Mouse (Mus musculus) hindbrain, embryonic 14.5 days (tissue): ENCODE results near the gene Soat2. TPM values are rescaled to one million over a fixed set of nuclear protein-coding genes. Genes with fewer than 3 reads are reported as not detected.

ENCODE experiments used
- ATAC-seq: fragments of 200-750 bp; cut with Nextera tagmentation; 2 replicates; pipeline ENCODE4 v1.8.0; 2017; ENCODE audit warnings: moderate number of reproducible peaks, mild to moderate bottlenecking, moderate TSS enrichment, moderate library complexity; ENCODE audit not compliant: low FRiP score
- DNase-seq: peaks from one replicate; pipeline ENCODE4 v3.0.0-alpha.2; 2015; ENCODE audit warnings: low spot score
- H3K27ac ChIP-seq: fragments of 300-500 bp; sonication (generic); 2 replicates; pipeline ENCODE4 v1.5.1; 2014; ENCODE audit warnings: mild to moderate bottlenecking, moderate library complexity
- H3K27me3 ChIP-seq: fragments of 300-500 bp; sonication (generic); 2 replicates; pipeline ENCODE4 v1.6.1; 2014; ENCODE audit warnings: mild to moderate bottlenecking, low read length, mixed read lengths; ENCODE audit not compliant: control insufficient read depth, insufficient read depth
- H3K36me3 ChIP-seq: fragments of 300-500 bp; sonication (generic); replicated peaks from 2 replicates; pipeline ENCODE4 v1.6.1; 2014; ENCODE audit not compliant: control insufficient read depth, insufficient read depth
- H3K4me1 ChIP-seq: fragments of 300-500 bp; sonication (generic); replicated peaks from 2 replicates; pipeline ENCODE4 v1.6.1; 2014; ENCODE audit warnings: antibody characterized with exemption, low read length, mixed read lengths; ENCODE audit not compliant: control insufficient read depth, insufficient read depth
- H3K4me2 ChIP-seq: fragments of 300-500 bp; sonication (generic); replicated peaks from 2 replicates; pipeline ENCODE4 v1.6.1; 2014; ENCODE audit warnings: mild to moderate bottlenecking, moderate library complexity
- H3K4me3 ChIP-seq: fragments of 300-500 bp; sonication (generic); replicated peaks from 2 replicates; pipeline ENCODE4 v1.5.1; 2014; ENCODE audit warnings: mild to moderate bottlenecking, low read length
- H3K9ac ChIP-seq: fragments of 300-500 bp; sonication (generic); 2 replicates; pipeline ENCODE4 v1.6.1; 2014
- H3K9me3 ChIP-seq: fragments of 300-500 bp; sonication (generic); 2 replicates; pipeline ENCODE4 v1.6.1; 2016; ENCODE audit warnings: low read length; ENCODE audit not compliant: control insufficient read depth
- WGBS: fragments of 180-500 bp; shearing (Covaris S2); extraction: QIAGEN DNeasy Blood & Tissue Kit; methylation state at CpG from one replicate; pipeline ENCODE4 v1.1.7; 2014; 5-methylcytosine and 5-hydroxymethylcytosine counted together
- polyA plus RNA-seq: library from polyadenylated mRNA; unstranded; fragments of >200 nt; fragmentation: Nextera tagmentation; extraction: Ambion mirVana; gene quantifications from 2 replicates; pipeline ENCODE4 v1.2.1, GENCODE M21; 2014

Gene Soat2
- polyA plus RNA-seq, 1 experiment from 2014 or later: not detected

DNA sequence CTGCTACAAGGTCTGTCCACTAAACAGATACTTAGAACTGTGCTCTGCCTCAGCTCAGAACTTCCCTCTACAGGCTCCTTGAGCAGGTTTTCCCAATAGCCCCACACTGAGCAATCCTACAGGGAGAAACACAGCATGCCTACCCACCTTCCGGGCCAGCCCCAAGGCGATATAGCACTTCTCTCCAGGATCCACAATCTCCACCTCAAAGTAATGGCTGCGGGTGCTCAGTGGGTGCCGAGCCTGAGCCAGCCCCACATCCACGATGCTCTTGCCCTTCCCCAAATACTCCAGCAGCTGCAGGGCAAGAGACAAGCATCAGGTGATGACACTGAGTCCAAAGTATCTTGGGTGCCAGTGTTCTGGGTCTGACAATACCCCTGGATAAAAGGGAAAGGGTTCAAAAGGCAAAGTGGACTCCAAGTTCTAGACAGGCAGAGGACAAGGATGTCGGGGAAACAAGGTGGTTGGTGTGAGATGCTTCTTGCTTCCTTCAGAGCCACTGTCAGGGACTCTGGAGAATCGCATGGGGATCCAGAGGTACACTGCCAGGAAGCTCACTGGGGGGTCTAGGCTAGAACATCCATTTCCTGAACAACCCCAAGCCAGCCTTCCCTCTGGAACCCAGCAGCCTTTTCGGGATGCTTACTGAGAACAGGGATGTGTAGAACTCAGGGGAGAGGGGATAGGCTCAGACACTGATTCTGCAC is 31.1 kb upstream of the Soat2 start:
- H3K4me3 ChIP-seq: no peak overlapping the region
- no peaks in the 10 kb centered on the region for H3K27me3 ChIP-seq
- H3K27ac ChIP-seq: no peak overlapping the region
- no peak overlapping the region for H3K4me2 ChIP-seq
- H3K36me3 ChIP-seq: peaks cover 71% of the 10 kb centered on the region
- no peak overlapping the region for H3K9ac ChIP-seq
- H3K4me1 ChIP-seq: 0 out of 2 replicates have a peak, but pooled peaks cover 3% of the 10 kb centered on the region
- ATAC-seq (no peak), DNase-seq (no peak)
- WGBS: 79% methylated on average over 8 of the region's 8 CpGs
- no peaks in the 10 kb centered on the region for H3K9me3 ChIP-seq

DNA sequence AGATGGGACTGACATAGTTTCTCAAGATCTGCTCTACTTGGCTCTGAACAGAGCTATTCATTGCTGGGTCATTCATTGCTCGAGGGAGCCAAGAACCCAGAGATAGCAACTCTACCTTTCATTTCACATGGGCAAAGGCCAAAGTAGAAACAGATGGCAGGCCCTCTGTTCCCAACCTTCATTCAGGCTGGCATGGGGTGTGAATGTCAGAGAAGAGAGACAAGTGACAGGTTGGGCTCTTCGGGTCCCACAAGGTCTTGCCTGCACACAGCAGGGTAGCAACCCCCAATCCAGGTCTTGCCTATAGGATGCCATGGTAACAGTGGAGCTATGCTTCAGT is 30.5 kb upstream of the Soat2 start:
- Histone ChIP-seq H3K27me3 (no peaks in the 10 kb centered on the region), H3K9me3 (no peaks in the 10 kb centered on the region), H3K36me3 (peaks cover 76% of the 10 kb centered on the region), H3K27ac (no peak overlapping the region), H3K9ac (no peak overlapping the region), H3K4me3 (no peak overlapping the region), H3K4me1 (0 out of 2 replicates have a peak, but pooled peaks cover 3% of the 10 kb centered on the region), H3K4me2 (no peak overlapping the region)
- no peak for ATAC-seq
- WGBS: 75% methylated on average over 2 of the region's 2 CpGs
- no peak for DNase-seq

DNA sequence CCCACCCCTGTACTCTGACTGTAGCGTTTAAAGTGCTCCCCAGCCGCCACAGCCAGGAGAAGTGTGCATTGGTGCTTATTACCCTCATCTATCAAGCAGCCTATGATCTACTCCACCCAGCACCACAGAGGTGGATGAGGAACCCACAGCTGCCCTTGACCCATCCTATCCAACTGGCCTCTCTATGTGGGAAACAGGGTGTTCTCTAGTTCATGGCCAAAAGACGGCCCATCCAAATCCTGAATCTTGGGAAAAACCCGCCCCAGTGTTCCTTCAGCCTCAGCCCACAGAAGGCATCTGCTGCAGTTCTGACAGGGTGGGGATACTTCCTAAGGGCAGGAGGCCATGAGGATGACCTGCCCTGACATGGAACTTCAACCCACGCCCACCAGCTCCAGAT is 29.8 kb upstream of the Soat2 start:
- Histone ChIP-seq H3K27me3 (no peaks in the 10 kb centered on the region), H3K4me3 (no peak overlapping the region), H3K27ac (no peak overlapping the region), H3K36me3 (peaks cover 83% of the 10 kb centered on the region), H3K4me2 (no peak overlapping the region), H3K9me3 (no peaks in the 10 kb centered on the region), H3K9ac (no peak overlapping the region), H3K4me1 (0 out of 2 replicates have a peak, but pooled peaks cover 3% of the 10 kb centered on the region)
- 89% methylated on average over 5 of the region's 5 CpGs for WGBS
- DNase-seq: no peak
- ATAC-seq: no peak

DNA sequence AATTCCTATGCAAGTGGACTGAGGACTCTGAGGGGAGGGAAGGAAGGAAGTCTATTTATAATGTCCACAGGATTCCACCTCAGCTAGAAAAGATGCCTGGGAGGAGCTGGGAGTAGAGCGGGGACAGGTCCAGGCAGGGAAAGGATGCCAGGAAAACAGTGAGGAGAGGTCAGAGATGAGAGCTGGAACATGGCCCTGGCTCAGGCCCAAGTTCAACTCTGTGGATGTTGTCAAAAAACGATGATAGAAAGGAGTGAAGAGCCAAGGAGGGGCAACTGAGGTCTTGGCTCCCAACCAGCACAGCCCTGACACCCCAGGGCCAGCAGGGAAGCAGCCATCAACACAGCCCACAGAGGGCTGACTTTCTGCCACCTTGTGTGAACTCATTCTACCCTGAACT is 24.0 kb upstream of the Soat2 start:
- Histone ChIP-seq H3K9me3 (no peaks in the 10 kb centered on the region), H3K27ac (no peak overlapping the region), H3K27me3 (no peaks in the 10 kb centered on the region), H3K36me3 (peaks cover 89% of the 10 kb centered on the region), H3K4me3 (no peak overlapping the region), H3K9ac (no peak overlapping the region), H3K4me1 (no peaks in the 10 kb centered on the region), H3K4me2 (no peak overlapping the region)
- no peak for ATAC-seq
- WGBS: 55% methylated on average over 2 of the region's 2 CpGs
- DNase-seq: no peak

DNA sequence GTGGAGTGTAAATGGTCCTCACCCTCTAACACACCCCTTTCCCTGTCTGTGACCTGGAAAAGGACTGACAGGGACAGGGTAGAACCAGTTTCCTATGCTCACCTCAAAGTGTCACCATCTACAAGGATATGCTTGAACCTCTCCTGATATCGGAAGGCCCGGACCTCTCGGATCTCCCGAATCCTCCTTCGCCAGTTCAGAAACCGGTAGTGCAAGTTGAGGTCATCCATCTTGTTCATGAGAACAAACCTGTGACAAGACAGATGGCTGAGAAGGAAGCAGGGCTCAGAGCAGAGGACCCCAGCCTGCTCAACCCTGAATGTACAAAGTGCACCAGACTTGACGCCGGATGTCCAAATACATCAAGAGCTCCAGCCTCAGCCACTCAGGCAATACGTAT is 17.0 kb upstream of the Soat2 start:
- 87% methylated on average over 9 of the region's 9 CpGs for WGBS
- Histone ChIP-seq H3K4me3 (no peak overlapping the region), H3K9me3 (no peaks in the 10 kb centered on the region), H3K4me1 (peaks cover 16% of the 10 kb centered on the region), H3K27ac (no peak overlapping the region), H3K27me3 (no peaks in the 10 kb centered on the region), H3K36me3 (peaks cover 51% of the 10 kb centered on the region), H3K4me2 (no peak overlapping the region), H3K9ac (no peak overlapping the region)
- no peak for DNase-seq
- ATAC-seq: no peak

DNA sequence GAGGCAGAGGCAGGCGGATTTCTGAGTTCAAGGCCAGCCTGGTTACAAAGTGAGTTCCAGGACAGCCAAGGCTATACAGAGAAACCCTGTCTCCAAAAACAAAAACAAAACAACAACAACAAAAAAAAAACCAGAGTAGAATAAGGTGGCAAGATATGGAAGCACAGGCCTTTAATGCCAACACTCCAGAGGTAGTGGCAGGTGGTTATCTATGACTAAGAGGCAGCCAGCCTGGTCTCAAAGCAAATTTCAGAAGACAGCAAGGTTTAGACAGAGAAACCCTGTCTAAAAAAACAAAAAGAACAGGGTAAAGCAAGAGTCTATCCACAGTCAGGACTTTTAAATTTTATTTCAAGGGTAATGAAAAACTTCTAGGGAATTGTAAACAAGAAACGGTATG is 15.6 kb upstream of the Soat2 start:
- Histone ChIP-seq H3K9ac (peak overlapping the region; percentile 84; the same call in 1 of the 2 replicates), H3K9me3 (no peaks in the 10 kb centered on the region), H3K27me3 (no peaks in the 10 kb centered on the region), H3K4me1 (peaks cover 16% of the 10 kb centered on the region), H3K27ac (no peak overlapping the region), H3K36me3 (peaks cover 37% of the 10 kb centered on the region), H3K4me2 (peak overlapping the region; percentile 83), H3K4me3 (peak overlapping the region; percentile 68; the same call in 1 of the 2 replicates)
- ATAC-seq (no peak), DNase-seq (no peak)
- 90% methylated on average over 2 of the region's 2 CpGs for WGBS

DNA sequence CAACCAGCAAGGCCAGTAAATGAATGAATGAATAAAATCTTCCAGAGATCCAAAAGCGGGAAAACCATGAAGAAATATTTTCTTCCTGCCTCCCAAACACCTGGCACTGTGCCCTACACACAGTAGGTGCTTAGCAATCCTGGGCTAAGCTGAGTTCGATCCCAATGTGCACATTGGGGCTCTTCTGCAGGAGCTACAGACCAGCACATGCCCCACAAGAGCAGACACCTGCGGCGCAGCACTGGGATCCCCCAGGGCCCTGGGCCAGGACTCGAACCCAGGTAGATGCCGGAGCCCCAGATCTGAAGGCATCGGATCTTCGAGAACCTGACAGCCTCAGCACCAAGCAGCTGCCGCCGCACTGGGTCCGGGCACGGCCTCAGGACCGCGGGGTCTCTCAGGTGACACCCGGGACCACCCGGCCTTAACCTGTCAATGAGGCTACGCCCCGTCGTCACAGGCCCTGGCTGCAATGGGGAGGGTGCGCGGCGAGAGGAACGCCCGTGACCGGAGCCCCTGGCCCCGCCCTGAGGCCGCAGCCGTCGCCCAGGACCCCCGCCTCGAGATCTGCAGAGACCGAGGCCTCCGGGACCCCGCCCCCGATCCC is 14.7 kb upstream of the Soat2 start:
- Histone ChIP-seq H3K36me3 (peaks cover 27% of the 10 kb centered on the region), H3K4me1 (peaks cover 16% of the 10 kb centered on the region), H3K9ac (peak overlapping the region; percentile 84), H3K4me2 (peak overlapping the region; percentile 83), H3K27me3 (no peaks in the 10 kb centered on the region), H3K4me3 (peak overlapping the region; percentile 68), H3K27ac (peak overlapping the region; percentile 86), H3K9me3 (no peaks in the 10 kb centered on the region)
- no peak for DNase-seq
- WGBS: 4% methylated on average over 35 of the region's 35 CpGs
- ATAC-seq: no peak; the same call in 1 of the 2 replicates

DNA sequence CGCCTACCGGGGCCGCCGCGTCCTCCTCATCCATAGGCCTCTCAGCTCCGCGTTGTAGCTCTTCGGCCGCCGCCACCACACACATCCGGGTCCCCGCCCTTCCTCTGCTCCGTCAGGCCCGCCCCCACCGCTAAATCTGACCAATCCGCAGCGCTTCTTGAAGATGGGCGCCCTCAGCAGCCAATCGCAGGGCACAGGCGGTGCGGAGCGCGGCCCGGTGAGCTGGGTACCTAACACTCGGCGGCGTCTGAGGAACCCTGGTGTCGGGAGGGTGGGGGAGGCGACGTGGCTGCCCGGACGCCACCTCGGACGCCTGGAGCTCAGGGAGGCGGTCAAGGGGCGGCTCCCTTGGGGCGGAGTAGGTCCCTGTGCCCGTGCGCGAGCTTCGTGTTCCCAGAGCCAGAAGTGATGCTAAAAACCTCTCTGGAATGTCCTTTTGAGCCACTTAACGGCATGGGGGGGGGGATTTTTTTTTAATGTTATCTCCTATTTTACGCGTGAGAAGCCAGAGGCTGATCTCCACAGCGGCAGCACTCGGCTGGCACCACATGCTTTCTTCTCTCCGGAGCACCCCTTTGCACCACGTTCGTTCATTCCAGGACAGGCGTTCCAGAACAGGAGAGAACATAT is 14.1 kb upstream of the Soat2 start, which contains the start of gene Spryd3:
Spryd3 (minus strand) TSS at position 106 of the 630 bp plus-strand sequence.
- Histone ChIP-seq H3K4me3 (peak within 1 kb of the TSS; percentile 68), H3K9ac (peak within 1 kb of the TSS; percentile 84), H3K27me3 (no peaks in the 10 kb centered on the region), H3K4me2 (peak within 1 kb of the TSS; percentile 83), H3K27ac (peak within 1 kb of the TSS; percentile 86), H3K36me3 (peaks cover 21% of the 10 kb centered on the region), H3K4me1 (peaks cover 16% of the 10 kb centered on the region), H3K9me3 (no peaks in the 10 kb centered on the region)
- WGBS: under 1% methylated on average over 45 of the region's 50 CpGs
- peak; percentile 95 for DNase-seq
- peak; percentile 99 for ATAC-seq

DNA sequence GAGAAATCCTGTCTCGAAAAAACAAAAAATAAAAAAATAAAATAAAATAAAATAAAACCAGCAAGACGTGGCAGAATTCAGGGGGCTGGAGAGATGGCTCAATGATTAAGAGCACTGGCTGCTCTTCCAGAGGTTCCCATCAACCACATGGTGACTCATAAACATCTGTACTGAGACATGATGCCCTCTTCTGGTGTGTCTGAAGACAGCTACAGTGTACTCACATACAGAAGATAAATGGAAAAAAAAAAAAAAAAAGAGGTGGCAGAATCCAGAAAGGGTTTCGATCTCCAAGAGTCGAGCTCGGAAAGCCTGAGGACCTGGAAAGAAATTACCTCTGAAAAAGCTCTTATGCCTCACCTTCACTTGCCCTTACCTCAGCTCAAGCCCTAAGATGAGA is 9.2 kb upstream of the Soat2 start:
- no peak overlapping the region for H3K4me2 ChIP-seq
- peaks cover 31% of the 10 kb centered on the region for H3K27me3 ChIP-seq
- H3K36me3 ChIP-seq: no peaks in the 10 kb centered on the region
- no peak overlapping the region for H3K27ac ChIP-seq
- H3K4me3 ChIP-seq: no peak overlapping the region
- H3K9ac ChIP-seq: no peak overlapping the region
- no peaks in the 10 kb centered on the region for H3K9me3 ChIP-seq
- H3K4me1 ChIP-seq: peaks cover 8% of the 10 kb centered on the region
- no peak for DNase-seq
- WGBS: 95% methylated on average over 5 of the region's 5 CpGs
- ATAC-seq: no peak
